Mouse (Mus musculus): ENCODE results near the gene Jam2. TPM values are rescaled to one million over a fixed set of nuclear protein-coding genes. Genes with fewer than 3 reads are reported as not detected.

Jam2 gene
- polyA plus RNA-seq, 2 experiments from 2014 or later, result 0.19 to 0.43 TPM

DNA sequence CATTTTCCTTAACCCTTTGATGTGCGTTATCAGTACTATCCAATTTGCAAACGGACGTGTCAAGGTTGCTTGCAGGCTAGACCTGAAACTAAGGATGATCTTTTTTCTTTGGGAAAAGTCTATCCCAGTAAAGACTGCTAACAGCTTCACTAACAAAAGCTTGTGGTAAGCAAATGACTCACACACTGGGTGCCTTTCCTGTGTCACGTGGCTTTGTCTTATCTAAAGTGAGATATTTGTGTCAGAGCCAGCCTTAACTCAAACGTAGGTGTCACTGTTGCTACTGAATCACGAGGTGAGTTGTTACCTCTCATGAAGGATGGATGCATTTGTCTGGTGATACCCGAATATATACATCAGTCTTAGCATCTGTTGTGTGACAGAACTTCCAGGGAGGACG is 90.7 kb downstream of the Jam2 start:
- ATAC-seq, result no peak

DNA sequence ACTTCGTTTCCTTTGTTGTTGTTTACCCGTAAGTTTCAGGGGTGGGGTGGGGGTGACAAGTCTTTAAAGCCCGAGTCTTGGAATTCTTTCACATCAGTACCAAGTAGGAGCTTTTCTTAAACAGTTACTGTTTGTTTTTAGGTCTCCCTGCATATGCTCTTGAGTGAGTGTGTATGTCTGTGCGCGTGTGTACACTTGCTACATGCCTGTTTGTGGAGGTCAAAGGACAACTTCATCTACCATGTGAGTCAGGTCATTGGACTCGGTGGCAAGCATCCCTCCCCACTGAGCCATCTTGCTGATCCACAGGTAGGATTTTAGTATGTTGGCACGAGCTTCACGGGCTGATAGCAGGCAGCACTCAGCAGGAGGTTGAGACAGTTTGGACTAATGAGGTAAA is 99.9 kb downstream of the Jam2 start:
- ATAC-seq, result no peak

DNA sequence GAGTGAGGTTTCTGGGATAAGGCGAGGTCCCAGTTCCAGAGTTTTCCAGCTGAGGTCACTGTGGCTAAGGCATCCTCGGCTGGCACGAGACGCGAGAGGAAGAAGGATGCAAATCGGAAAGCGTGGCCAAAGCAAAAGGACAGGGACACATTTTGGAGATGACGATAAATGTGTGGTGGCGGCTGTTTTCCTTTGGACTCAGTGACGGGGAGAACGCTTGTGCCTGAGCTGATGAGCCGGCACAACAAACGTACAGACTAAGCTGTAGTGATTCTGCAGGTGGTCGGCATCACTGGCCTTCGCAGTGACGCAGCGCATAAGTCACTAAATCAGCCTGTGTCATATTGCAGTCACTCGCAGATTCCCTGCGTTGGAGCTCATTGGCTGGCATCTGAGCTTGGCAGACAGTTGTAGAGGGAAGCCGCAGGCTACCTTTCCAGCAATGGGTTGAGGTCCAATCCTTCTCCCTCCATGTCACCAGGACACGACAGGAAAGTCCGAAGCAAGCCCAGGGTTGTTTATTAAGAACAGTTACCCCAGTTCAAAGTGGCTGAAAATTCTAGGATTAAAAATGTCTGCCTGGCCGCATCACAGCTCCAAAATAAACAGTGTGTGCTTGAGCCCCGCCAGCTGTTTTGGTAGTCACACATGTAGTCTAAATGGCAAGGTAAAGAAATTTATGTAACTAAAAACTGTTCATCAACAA is 101.2 kb downstream of the Jam2 start:
- ATAC-seq, result no peak

Other genes starting within 250 kb of the Jam2 start
- gene Mrpl39, start 38.4 kb upstream of the Jam2 start, polyA plus RNA-seq (2017; shearing (Covaris generic)), result 10 to 100 TPM; 21.2 to 27.5 TPM
- gene Gabpa, start 60.8 kb downstream of the Jam2 start, polyA plus RNA-seq (2017; shearing (Covaris generic)), result 10 to 100 TPM; 18.1 to 19.2 TPM
- gene Atp5j, start 61.5 kb downstream of the Jam2 start, polyA plus RNA-seq (2017; shearing (Covaris generic)), result 100 to 1,000 TPM; 385 to 522 TPM

Data from CD4-positive, CD25-positive, alpha-beta regulatory T cell, adult 4 months (primary cell).